In the genomic region with DNA sequence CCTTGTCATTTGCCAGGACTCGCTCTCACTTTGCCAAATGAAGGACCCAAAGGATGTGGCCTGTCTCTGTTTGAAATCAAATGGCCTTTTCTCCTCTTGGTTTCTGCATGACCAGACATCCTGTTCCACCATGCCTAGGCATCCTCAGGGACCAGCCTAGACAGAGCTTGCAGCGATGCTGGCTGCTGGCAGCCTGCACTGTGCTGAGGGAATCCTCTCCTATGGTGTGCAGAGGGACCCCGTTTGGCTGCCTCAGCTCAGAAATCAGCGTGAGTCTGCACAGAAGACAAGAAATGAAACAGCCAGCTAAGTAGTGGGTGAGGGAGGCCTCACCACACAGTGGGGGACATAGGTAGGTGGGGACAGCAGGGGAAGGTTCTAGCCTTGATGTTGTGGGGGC, we compare ENCODE assay signal across 12 mouse cellular contexts. TPM values are rescaled to one million over a fixed set of nuclear protein-coding genes. Genes with fewer than 3 reads are reported as not detected.
A peak's percentile ranks its signal among the peaks of the same experiment; 100 is the strongest.
DNase-seq lines count a peak whose midpoint lies in the region; ATAC-seq lines count a peak whose summit lies in the region.
"Had no signal": no experiment of that assay in that cellular context is flagged by ENCODE, and none has a peak within 500 bp of the region (broad histone marks: within the 10 kb centered on the region; RNA-seq: fewer than 3 reads in every experiment).

No protein-coding gene starts in this region.

- no peak for ATAC-seq in lung, embryonic 15.5 days (ENCODE audit: borderline replicate concordance, extremely low read depth, low FRiP score, low TSS enrichment)
- ATAC-seq in forebrain, embryonic 14.5 days = peak; percentile 59
- ATAC-seq in limb, embryonic 13.5 days (ENCODE audit: low FRiP score, low read depth) = 0 out of 2 replicates have a peak, but pooled peaks have one; percentile 20
- ATAC-seq in stomach, embryonic 15.5 days (ENCODE audit: insufficient read depth, low FRiP score, low read depth) = no peak

- no peak overlapping the region for H3K9ac ChIP-seq in lung, embryonic 15.5 days
- peak overlapping the region; percentile 53 for H3K9ac ChIP-seq in forebrain, embryonic 14.5 days (ENCODE audit: low read length)
- H3K9ac ChIP-seq in limb, embryonic 13.5 days = peak overlapping the region; percentile 25; the same call in 1 of the 2 replicates
- H3K9ac ChIP-seq in stomach, embryonic 15.5 days = no peak overlapping the region

- no peak overlapping the region; the same call in 1 of the 2 replicates for H3K4me2 ChIP-seq in lung, embryonic 15.5 days
- H3K4me2 ChIP-seq in forebrain, embryonic 14.5 days (ENCODE audit: low read length) = peak overlapping the region; percentile 42; the same call in 1 of the 2 replicates
- H3K4me2 ChIP-seq in limb, embryonic 13.5 days (replicated peaks) = peak overlapping the region; percentile 55; the same call in 1 of the 2 replicates
- no peak overlapping the region for H3K4me2 ChIP-seq in stomach, embryonic 15.5 days

- no peaks in the 10 kb centered on the region for H3K36me3 ChIP-seq in lung, embryonic 15.5 days
- no peaks in the 10 kb centered on the region for H3K36me3 ChIP-seq in forebrain, embryonic 14.5 days (ENCODE audit: control insufficient read depth, insufficient read depth, low read length)
- no peaks in the 10 kb centered on the region for H3K36me3 ChIP-seq in limb, embryonic 13.5 days
- no peaks in the 10 kb centered on the region for H3K36me3 ChIP-seq in stomach, embryonic 15.5 days

- H3K9me3 ChIP-seq in lung, embryonic 15.5 days = no peaks in the 10 kb centered on the region
- H3K9me3 ChIP-seq in forebrain, embryonic 14.5 days (replicated peaks; ENCODE audit: control insufficient read depth, low read length) = no peaks in the 10 kb centered on the region
- no peaks in the 10 kb centered on the region for H3K9me3 ChIP-seq in limb, embryonic 13.5 days
- no peaks in the 10 kb centered on the region for H3K9me3 ChIP-seq in stomach, embryonic 15.5 days

- peaks cover 19% of the 10 kb centered on the region for H3K4me1 ChIP-seq in lung, embryonic 15.5 days
- H3K4me1 ChIP-seq in forebrain, embryonic 14.5 days (ENCODE audit: control insufficient read depth, insufficient read depth, low read length) = peaks cover 33% of the 10 kb centered on the region
- peaks cover 47% of the 10 kb centered on the region for H3K4me1 ChIP-seq in limb, embryonic 13.5 days
- peaks cover 6% of the 10 kb centered on the region; the same call in 1 of the 2 replicates for H3K4me1 ChIP-seq in stomach, embryonic 15.5 days

- no peak overlapping the region for H3K4me3 ChIP-seq in lung, embryonic 15.5 days
- no peak overlapping the region for H3K4me3 ChIP-seq in forebrain, embryonic 14.5 days (ENCODE audit: low read depth, low read length)
- no peak overlapping the region for H3K4me3 ChIP-seq in limb, embryonic 13.5 days
- no peak overlapping the region for H3K4me3 ChIP-seq in stomach, embryonic 15.5 days (replicated peaks)

- DNase-seq in lung, adult 18-20 months = no peak
- DNase-seq in forebrain, embryonic 14.5 days (ENCODE audit: low spot score) = peak; percentile 70
- DNase-seq in cerebellum, postnatal 25 days = no peak
- no peak for DNase-seq in adrenal gland, adult 8-10 months
- DNase-seq: adrenal gland, postnatal 10 days; thymus, postnatal 4 days had no signal

- peaks cover 11% of the 10 kb centered on the region for H3K27me3 ChIP-seq in lung, embryonic 15.5 days
- no peaks in the 10 kb centered on the region for H3K27me3 ChIP-seq in forebrain, embryonic 14.5 days (replicated peaks; ENCODE audit: control insufficient read depth, insufficient read depth, low read length)
- 0 out of 2 replicates have a peak, but pooled peaks cover 4% of the 10 kb centered on the region for H3K27me3 ChIP-seq in limb, embryonic 13.5 days
- 0 out of 2 replicates have a peak, but pooled peaks cover 6% of the 10 kb centered on the region for H3K27me3 ChIP-seq in stomach, embryonic 15.5 days (replicated peaks)

- H3K27ac ChIP-seq in lung, embryonic 15.5 days = peak overlapping the region; percentile 69; the same call in 1 of the 2 replicates
- peak overlapping the region; percentile 95 for H3K27ac ChIP-seq in forebrain, embryonic 14.5 days (ENCODE audit: low read depth, low read length)
- H3K27ac ChIP-seq in limb, embryonic 13.5 days = peak overlapping the region; percentile 85; the same call in 1 of the 2 replicates
- 0 out of 2 replicates have a peak overlapping the region, but pooled peaks have one; percentile 70 for H3K27ac ChIP-seq in stomach, embryonic 15.5 days
- H3K27ac ChIP-seq: macrophage had no signal

- 48% methylated on average over 4 of the region's 4 CpGs for WGBS in lung, embryonic 15.5 days
- WGBS in forebrain, embryonic 14.5 days = 16% methylated on average over 4 of the region's 4 CpGs
- 17% methylated on average over 4 of the region's 4 CpGs for WGBS in limb, embryonic 13.5 days
- WGBS in stomach, embryonic 15.5 days = 49% methylated on average over 4 of the region's 4 CpGs

RNA-seq across cellular contexts. Expression of gene Gm11733, which starts 12.6 kb away (rescaled TPM):
- polyA plus RNA-seq in lung, embryonic 15.5 days (2015; fragmentation: Nextera tagmentation; extraction: Ambion mirVana) = 0.06 TPM in 1 of 2 replicates, not detected in the other
- 0.09 and 0.11 TPM in 2 replicates for polyA plus RNA-seq in forebrain, embryonic 14.5 days (2014; fragmentation: Nextera tagmentation; extraction: Ambion mirVana)
- polyA plus RNA-seq in limb, embryonic 13.5 days (2015; fragmentation: Nextera tagmentation; extraction: Ambion mirVana) = not detected in 2 replicates
- not detected in 2 replicates for polyA plus RNA-seq in stomach, embryonic 15.5 days (2015; fragmentation: Nextera tagmentation; extraction: Ambion mirVana)
- not detected for total RNA-seq in adrenal gland, adult 8-10 months (2022)
- total RNA-seq: adrenal gland, postnatal 10 days; common myeloid progenitor, adult 5-6 weeks; gastrocnemius, adult 18-20 months had no signal
- polyA plus RNA-seq: macrophage had no signal

Comparison
In these comparisons a context has a peak if more than half of its experiments do, and no peak if none do; other contexts are left out.
1. ATAC-seq: peak in forebrain, embryonic 14.5 days (single experiment) and limb, embryonic 13.5 days (single experiment); none in lung, embryonic 15.5 days (single experiment) and stomach, embryonic 15.5 days (single experiment).
2. H3K4me2 ChIP-seq: peak in forebrain, embryonic 14.5 days (single experiment) and limb, embryonic 13.5 days (single experiment); none in lung, embryonic 15.5 days (single experiment) and stomach, embryonic 15.5 days (single experiment).
3. H3K9ac ChIP-seq: peak in forebrain, embryonic 14.5 days (single experiment) and limb, embryonic 13.5 days (single experiment); none in lung, embryonic 15.5 days (single experiment) and stomach, embryonic 15.5 days (single experiment).
4. Peak in every context shown above with its lines, with median percentiles within 50 percentile points of each other: H3K27ac ChIP-seq.